Mouse (Mus musculus) layer of hippocampus, postnatal 10 days (tissue): Measurements from ENCODE around the gene Dnajc5. TPM values are rescaled to one million over a fixed set of nuclear protein-coding genes. Genes with fewer than 3 reads are reported as not detected.

ENCODE experiments used
- DNase-seq, 2 experiments: peaks; one replicate each; pipeline ENCODE4 v3.0.0; 2021; ENCODE audit warnings: low spot score in 2 of 2
- total RNA-seq, 2 experiments: library from RNA; stranded (reverse); gene quantifications; 2 replicates each; pipeline ENCODE4 v1.2.3; 2021

Gene Dnajc5
- total RNA-seq, 2 experiments from 2014 or later, result 253 to 296 TPM

DNA sequence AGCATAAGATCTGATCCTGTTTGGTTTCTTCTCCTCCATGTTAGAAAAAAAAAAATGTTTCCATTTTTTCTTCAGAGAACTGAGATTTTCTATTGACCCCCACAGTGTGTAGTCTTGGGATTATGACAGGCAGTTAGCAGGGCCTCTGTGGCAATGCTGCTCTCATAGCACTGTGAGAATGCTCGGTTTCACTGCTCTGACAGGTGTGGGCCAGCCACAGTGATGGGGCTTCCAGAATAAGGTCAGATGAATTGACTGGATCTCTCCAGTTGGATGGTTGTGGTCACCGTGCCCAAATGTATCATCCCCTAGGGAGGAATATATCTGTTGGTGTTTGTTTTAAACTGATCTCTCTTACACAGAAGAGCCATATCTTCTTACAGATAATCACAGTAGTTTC, 11.1 kb upstream of the Dnajc5 start:
- DNase-seq, result no peak

DNA sequence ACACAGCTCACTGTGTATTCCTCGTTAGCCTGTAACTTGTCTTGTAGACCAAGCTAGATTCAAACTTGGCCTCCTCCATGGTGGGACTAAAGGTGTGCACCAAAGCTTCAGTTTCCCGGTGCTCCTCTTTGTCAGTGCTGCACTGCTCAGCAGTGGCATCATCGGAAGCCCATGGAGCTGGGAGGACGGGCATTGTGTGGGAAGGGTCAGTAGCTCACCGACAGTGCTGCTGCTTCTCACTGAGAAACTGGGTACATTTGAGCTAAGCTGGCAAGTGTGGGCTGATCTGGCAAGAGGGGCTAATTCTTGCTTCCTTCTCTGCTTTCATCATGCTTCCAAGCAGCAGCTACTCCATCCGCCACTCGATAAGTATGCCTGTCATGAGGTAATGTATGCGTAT, 9.1 kb upstream of the Dnajc5 start:
- DNase-seq, result no peak

- DNase-seq, result peak in 1 of 2 experiments; percentile 11
Measured at GRCm38 (mm10) chr2:181519201-181519600, 1.1 kb upstream of the Dnajc5 start.

DNA sequence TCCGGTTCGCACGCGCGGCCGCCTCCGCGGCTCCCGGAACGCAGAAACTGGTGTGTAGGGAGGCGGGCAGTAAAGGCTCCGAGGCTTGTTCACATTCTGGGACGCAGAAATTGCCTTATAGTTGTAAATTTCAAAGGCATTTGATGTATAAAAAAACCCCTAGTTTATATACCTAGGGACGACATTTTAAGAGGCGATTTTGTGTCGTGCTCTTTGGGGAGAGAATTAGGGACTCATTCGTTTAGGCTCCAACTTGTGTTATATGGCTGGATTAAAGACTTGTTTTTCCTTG, 597 bp downstream of the Dnajc5 start:
- DNase-seq, result no peak

GRCm38 (mm10) chr2:181521491-181521890, 1.2 kb downstream of the Dnajc5 start:
- DNase-seq, result no peak

DNA sequence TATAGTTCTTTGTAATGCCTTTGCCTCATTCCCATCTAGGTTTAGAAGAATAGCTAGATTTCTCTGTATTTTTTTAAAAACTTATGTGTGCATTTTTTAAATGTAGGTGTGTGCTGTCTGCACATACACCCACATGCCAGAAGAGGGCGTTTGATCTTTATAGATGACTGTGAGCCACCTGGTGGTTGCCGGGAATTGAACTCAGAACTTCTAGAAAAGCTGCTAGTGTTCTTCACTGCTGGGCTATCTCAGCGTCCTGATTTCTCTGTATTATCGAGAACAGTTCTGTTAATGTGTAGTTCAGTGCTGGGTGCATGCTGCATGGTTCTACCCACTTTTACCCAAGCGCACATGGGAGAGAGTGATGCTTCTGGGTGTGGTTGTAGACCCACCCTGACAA, 2.5 kb downstream of the Dnajc5 start:
- peak; percentile 20 to 28 for DNase-seq

GRCm38 (mm10) chr2:181525526-181525925, 5.2 kb downstream of the Dnajc5 start:
- DNase-seq, result no peak

GRCm38 (mm10) chr2:181529076-181529475, 8.8 kb downstream of the Dnajc5 start:
- DNase-seq, result no peak

DNA sequence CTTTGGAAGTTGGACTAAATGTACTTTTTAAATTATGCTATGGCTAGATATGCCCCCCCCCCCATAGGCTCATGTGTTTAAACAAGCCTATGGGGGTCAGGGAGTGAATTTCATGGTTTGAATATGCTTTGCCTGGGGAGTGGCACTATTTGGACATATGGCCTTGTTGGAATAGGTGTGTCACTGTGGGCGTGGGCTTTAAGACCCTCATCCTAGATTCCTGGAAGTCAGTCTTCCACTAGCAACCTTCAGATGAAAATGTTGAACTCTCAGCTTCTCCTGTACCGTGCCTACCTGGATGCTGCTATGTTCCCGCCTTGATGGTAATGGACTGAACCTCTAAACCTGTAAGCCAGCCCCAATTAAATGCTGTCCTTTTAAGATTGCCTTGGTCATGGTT, 12.3 kb downstream of the Dnajc5 start:
- DNase-seq, result no peak

DNA sequence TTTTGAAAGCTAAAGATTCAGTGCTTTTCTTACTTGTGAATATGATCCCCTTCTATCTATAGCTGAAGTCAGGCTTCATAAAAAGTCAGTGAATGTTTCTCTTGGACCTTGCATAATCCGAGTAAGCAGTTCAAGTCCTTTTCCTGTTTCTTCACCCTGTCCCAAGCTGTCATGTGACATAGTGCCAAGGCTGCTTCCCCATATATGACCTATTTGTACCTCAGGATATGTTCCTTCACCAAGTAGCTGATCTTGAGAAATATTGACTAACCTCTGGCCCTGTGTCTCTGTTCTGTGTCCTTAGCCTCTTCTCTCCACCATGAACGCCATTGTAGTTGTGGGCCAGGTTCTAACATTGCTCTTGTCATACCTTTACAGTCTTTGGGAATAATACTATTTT, 16.1 kb downstream of the Dnajc5 start:
- DNase-seq, result no peak

- peak; percentile 34 to 35 for DNase-seq
Measured at GRCm38 (mm10) chr2:181537444-181538047, 17.3 kb downstream of the Dnajc5 start.

- no peak for DNase-seq
Measured at GRCm38 (mm10) chr2:181541761-181542380, 21.6 kb downstream of the Dnajc5 start.

GRCm38 (mm10) chr2:181546142-181546541, 25.9 kb downstream of the Dnajc5 start:
- DNase-seq, result no peak

DNA sequence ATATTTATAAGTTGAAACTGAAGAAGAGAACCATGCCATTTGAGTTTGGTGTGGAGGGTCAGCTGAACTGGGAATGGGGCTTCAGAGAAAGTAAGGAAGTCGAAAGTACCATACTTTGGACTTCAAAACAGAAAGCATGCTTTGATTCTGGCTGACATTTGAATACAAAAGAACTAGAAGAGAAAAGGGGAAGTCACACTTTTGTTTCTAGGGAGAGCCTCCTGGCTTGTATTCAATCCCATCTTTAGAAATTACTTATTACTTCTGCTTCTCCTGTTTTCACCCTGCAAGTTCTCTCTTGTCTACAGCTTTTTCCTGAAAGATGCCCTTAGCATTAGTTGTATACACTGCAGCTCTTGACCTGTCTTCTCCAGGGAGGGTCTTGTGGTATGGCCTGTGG, 27.9 kb downstream of the Dnajc5 start:
- DNase-seq, result no peak

DNA sequence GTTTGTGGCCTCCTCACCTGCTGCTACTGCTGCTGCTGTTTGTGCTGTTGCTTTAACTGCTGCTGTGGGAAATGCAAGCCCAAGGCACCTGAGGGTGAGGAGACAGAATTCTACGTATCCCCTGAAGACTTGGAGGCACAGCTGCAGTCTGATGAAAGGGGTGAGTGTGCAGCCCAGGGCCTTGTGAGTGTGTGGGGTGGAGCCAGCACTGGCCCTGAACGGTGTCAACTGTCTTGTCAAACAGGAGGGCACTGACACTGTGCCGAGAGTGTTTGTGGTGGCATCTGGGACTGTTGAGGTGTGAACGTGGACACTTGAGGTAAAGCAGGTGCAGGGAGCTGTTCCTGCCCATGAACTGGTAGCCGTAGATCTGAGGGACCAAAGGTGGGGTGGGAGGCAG, 28.4 kb downstream of the Dnajc5 start:
- no peak for DNase-seq

GRCm38 (mm10) chr2:181550233-181550632, 29.9 kb downstream of the Dnajc5 start:
- DNase-seq, result no peak

- DNase-seq, result no peak
Measured at GRCm38 (mm10) chr2:181553772-181554171, 33.5 kb downstream of the Dnajc5 start.

- no peak for DNase-seq
Measured at GRCm38 (mm10) chr2:181567338-181567737, 47.1 kb downstream of the Dnajc5 start.

DNA sequence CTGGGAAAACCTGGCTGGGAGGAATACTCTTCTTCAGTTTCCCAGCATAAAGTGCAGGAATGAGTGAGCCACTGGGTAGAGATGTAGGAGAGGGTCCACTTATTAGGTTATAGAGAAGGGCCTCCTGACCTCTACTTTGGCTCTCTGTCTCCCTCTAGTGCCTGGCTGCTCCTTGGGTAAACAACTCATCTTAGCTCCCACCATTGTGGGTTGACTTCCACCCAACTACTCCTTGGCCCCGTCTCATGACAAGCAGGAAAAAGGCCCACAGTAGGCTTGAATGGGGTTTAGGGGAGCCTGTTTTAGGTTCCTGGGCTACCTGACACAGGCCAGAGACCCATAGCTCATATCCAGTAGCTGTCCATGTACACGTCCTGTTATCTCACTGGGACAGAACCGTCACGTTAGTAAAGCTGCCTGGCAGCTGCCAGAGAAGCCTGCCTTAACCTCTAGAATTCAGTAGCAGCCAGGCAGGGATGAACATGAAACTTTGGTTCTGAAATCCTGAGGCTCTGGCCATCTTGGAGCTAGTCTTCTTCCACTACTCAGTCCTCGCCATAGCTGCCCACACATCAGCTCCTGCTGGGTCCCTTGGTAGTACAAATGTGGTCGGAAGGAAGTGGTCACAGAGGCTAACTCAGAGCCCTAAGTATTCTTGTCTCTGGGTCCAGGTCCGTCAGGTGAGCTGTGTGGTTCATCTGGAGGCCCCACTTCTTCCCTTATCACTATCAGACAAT, 48.2 kb downstream of the Dnajc5 start:
- no peak for DNase-seq

DNA sequence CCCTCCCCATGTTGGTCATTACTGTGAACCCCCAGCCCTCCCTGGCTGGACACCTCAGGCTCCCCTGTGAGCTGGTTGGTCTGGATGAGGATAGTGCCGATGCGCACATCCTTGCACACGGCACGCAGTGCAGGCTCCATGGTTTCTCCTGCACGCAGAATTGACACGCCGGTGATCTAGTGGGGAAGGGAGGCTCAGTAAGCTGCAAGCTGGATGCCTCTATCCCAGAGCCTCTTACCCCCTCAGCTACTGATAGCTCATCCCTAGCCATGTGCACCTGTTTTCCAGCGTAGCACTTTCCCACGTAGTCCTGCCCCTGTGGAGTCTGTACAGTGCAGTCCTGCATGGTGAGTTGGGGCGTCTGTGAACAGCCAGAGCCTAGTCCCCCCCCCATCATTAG, 49.6 kb downstream of the Dnajc5 start:
- no peak for DNase-seq

DNA sequence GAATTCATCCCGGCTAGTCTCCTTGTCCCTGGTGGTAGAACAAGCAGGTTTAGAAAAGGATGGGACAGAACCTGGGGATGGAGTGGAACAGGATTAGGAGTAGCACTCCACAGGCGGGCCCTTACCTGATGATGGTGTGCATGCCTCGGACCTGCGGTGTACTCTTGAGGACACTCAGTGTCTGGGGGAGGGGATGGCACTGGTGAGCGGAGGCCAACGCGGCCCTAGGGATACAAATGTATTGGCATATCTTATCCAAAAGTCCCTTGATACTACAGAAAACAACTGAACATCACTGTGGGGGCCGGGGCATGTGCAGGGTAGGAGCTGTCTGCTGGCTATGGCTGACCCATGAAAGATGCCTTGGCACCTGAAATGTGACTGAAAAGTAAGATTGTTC, 50.1 kb downstream of the Dnajc5 start:
- DNase-seq, result no peak

DNA sequence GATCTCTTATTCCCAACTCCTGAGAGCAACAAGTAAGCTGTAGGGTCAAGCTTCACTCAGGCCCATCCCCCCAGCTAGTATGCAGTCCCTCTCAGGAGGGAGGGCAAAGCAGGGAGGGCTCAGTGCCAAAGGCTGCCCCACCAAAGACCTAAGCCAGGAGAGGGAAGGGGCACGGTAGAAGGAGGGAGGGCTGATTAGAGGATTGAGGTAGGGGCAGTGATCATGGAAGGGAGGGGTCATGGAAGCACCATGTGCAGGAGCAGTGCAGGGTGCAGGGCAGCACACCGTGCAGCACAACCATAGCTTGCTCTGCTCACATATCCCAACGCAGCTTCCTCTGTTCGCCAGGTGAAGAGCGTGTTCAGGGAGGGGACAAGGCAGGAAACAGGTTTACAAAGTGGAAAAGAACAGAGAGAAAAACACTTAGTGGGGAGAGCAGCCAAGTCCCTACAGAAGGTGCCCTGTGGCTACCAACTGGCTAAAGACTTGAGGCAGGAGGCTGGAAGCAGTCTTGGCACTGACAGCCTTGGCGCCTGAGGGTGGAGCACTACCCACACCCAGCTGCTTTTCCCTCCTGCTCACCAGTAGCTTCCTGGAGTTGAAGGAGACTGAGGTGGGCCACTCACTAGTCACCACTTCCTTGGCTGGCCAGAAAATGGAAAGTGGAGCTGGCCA, 50.8 kb downstream of the Dnajc5 start:
- DNase-seq, result no peak
